Mouse (Mus musculus): ENCODE data around the gene Nrp2. TPM values are rescaled to one million over a fixed set of nuclear protein-coding genes. Genes with fewer than 3 reads are reported as not detected.

The Nrp2 gene
- polyA plus RNA-seq (2017; shearing (Covaris generic)) = under 1 TPM in 1 of 2 experiments, not detected in 1; 0.19 TPM

- no peak for ATAC-seq
Measured at GRCm38 (mm10) chr1:62703158-62704116, at the start of gene Nrp2. TSS of gene Nrp2 (plus strand) at chr1:62703285.

DNA sequence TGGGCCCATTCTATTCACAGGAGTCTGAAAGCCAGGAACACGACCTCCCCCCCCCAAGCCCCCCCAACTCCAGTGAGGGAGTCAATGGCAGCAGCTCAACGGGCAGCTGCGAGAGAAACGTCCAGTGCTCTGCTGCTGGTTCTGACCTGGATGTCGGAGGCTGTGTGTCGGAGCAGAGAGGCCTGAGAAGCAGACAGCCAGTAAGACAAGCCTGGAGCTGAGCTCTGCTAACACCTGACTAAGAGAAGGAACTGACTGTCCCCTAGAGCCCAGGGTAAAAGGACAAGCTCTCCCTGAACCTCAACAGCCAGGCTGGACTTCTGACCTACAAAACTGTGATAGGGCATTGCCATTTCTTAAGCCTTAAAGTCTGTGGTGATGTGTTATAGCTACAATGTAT, 48.6 kb upstream of the Nrp2 start:
- no peak for ATAC-seq

GRCm38 (mm10) chr1:62664960-62665645, 38.0 kb upstream of the Nrp2 start:
- ATAC-seq = no peak

- no peak for ATAC-seq
Measured at GRCm38 (mm10) chr1:62665771-62666730, 37.0 kb upstream of the Nrp2 start.

- no peak for ATAC-seq
Measured at GRCm38 (mm10) chr1:62666780-62667179, 36.3 kb upstream of the Nrp2 start.

- ATAC-seq = no peak
Measured at GRCm38 (mm10) chr1:62678611-62679344, 24.3 kb upstream of the Nrp2 start.

DNA sequence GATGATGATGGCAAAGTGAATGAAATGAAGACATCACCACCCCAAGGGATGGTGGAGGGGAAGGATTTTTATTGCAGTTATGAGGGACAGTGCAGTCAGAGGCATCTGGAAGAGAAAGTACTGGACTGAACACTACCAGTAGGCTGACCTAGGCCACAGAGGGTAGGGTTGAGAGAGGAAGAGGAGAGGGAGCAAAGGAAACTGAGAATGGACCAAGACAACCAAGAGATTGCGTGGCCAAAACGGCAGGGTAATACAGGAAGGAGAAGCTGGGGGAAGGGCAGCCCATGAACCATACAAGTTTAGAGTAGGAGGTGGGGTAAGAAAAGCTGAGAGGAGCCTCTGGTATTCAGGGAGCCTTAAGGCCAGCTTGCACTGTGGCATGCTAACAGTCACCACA, 23.6 kb upstream of the Nrp2 start:
- ATAC-seq = no peak

GRCm38 (mm10) chr1:62682456-62683385, 20.4 kb upstream of the Nrp2 start:
- no peak for ATAC-seq

DNA sequence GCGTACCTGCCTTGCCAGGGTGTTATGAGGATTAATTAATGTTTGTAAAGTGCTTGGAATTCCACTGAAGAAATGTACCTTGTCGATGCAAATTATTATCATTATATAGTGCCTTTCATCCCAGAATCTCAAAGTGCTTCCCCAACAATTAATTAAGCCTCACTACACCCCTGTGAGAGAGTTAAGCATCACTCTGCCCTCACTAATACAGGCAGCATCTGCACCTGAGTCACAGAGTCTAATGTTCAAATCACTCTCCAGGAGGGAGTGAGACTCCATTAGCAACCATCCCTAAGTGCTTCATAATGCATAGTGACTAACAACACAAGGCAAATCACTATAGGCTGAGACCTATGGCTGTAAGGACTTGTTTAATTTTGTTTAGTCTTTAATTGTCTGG, 19.6 kb upstream of the Nrp2 start:
- ATAC-seq = no peak

DNA sequence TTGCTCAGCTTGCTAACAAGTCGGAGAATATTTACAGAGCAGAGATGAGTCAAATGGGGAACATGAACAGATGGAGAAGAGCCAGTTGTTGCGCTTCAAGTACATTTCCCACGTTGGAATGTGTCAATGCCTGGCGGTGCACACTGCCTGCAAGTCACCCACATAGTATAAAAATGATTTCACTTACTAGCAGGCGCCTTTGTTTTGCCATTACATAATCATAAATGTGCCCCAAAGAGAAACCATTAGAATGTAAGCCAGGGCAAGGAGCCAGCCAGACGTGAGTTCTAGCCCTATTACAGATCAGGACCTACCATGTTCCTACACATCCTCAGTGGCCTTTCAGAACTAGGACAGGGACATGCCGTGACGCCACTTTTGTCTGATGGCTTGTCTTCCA, 15.6 kb upstream of the Nrp2 start:
- ATAC-seq = no peak

DNA sequence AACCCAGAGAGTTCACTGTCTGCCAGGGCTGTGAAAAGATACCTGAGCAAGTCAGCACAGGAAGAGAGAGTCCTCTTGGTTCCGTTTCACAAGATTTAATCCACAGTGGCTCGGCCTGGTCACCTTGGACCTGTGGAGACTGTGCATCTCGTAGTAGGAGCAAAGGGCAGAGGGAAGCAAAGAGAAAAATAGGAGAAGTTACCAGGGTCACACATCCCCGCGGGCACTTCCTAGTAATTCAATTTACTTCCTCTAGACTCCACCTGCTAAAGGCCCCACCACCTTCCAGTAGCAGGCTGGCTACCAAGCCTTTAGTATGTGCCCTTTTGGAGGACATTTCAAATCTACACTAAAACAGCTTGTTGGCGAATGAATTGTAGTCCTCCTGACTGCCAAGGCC, 11.9 kb upstream of the Nrp2 start:
- ATAC-seq = no peak

GRCm38 (mm10) chr1:62696312-62696982, 6.6 kb upstream of the Nrp2 start:
- ATAC-seq = no peak

DNA sequence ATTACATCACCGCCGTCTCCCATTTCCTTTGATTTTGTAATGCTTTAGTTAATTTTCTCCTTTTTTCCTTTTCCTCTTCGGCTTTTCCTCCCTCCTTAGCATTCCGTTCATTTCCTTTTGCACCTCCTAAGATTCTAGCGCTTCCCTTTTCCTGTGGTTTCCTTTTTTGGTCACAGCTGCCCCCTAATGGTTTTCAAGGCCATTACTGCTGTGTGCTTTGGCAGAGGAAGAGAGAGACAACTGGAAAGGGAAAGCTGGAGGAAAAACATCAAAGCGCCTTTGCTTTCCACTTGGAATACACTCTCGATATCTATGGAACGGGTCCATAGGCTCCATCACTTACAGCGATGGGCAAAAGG, 6.1 kb upstream of the Nrp2 start:
- ATAC-seq = no peak

GRCm38 (mm10) chr1:62697353-62697752, 5.7 kb upstream of the Nrp2 start:
- ATAC-seq = no peak

DNA sequence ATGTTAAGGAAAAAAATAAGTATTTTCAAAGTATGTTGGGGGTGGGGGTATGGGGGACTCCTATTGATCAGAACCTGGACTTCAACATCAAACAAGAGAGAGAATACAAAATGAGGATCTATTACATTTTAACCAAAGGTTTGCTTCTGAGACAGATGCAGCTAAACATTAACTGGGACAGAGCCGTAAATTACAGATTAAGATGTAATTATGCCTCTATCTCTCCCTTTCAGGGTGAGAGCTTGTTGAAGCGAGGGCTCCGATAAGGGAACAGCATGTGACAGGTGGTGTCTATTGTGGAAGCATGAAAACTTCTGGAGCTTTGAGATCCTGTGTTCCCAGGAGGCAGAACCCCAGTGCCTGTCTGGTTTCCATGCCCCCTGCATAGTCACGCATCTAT, 3.3 kb upstream of the Nrp2 start:
- ATAC-seq = no peak

- no peak for ATAC-seq
Measured at GRCm38 (mm10) chr1:62701065-62701921, 1.8 kb upstream of the Nrp2 start.

DNA sequence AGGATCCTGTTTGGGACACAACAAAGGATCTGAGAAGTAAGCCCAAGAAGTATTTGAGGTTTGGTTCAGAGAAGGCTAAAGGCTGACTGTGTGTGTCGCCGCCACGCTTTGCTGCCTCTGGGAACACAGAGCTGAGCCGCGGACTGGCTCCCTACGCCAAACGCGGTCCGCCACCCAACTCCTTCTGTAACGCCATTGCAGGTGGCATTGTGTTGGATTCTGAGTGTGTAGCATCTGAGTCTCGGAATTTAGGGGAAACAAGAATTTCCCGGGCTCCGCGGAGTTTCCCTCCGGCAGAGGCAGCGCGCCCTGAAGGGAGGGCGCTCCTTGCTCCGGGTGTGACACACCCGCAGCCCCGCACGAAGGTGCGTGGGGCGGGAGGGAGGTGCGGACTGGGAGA, 342 bp upstream of the Nrp2 start:
- no peak for ATAC-seq

GRCm38 (mm10) chr1:62704117-62704888, 1.2 kb downstream of the Nrp2 start:
- no peak for ATAC-seq

Data from activated CD4-positive, CD25-positive, alpha-beta regulatory T cell, adult 4 months (primary cell).